Mouse (Mus musculus): Measurements from ENCODE around the gene Pdlim5.

DNA sequence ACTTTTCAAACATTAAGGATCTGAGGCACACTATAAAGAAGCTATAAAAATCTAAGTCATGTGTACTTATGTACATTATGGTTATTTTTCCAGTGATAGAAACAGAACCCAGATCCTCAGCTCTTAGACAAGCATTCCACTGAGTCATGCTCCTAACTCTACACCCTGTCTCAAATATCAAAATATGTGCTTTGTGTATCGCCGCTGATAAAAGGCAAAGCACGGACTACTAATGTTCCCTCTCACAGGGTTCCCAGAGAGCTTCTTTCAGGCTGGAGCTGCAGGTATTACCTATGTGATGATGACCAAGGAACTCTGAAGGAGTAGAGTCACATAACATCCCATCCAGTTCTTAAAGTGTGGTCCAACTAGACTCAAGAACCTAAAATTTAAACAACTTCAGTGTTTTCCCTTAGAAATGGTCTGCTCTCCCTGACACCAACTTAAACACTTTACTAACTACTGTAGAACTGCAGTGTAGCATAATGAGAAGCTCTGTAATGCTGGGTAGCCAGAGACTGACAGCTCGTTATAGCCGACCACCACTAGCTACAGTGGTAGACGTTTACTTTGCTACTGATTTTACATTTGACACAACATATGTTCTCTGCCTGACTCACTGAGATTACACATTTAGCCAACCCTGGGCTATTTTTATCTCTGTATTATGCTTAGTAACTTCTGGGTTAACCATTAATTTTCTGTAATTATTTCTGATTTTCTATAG is 115.0 kb downstream of the Pdlim5 start:
- TF ChIP-seq POLR2A (IDR thresholded peaks at IDR 0.05; ENCODE audit: control insufficient read depth, low read depth, low read length) (no peak), CTCF (IDR thresholded peaks at IDR 0.05; ENCODE audit: control insufficient read depth, insufficient read depth, insufficient replicate concordance, low read depth, low read length) (no peak)

All from testis, adult 2 months (tissue).